Mouse (Mus musculus) cerebellum, adult 2 months (tissue): Measurements from ENCODE around the gene Atxn3. TPM values are rescaled to one million over a fixed set of nuclear protein-coding genes. Genes with fewer than 3 reads are reported as not detected.

Experiments
- DNase-seq, 2 experiments: peaks; one replicate each; pipeline ENCODE4 v3.0.0; 2021
- H3K27ac ChIP-seq: fragments of 200-500 bp; 2 replicates; pipeline ENCODE4 v1.5.1; 2012; ENCODE audit warnings: low read length, control low read depth, inconsistent platforms; ENCODE audit not compliant: insufficient read depth
- H3K27me3 ChIP-seq: fragments of 200-500 bp; 2 replicates; pipeline ENCODE4 v1.6.1; 2012; ENCODE audit warnings: inconsistent platforms, mild to moderate bottlenecking, low read length, moderate library complexity; ENCODE audit not compliant: control insufficient read depth, insufficient read depth
- H3K4me1 ChIP-seq: fragments of 200-500 bp; 2 replicates; pipeline ENCODE4 v1.6.1; 2011; ENCODE audit warnings: low read length; ENCODE audit not compliant: control insufficient read depth, insufficient read depth
- H3K4me3 ChIP-seq: fragments of 200-500 bp; replicated peaks from 2 replicates; pipeline ENCODE3; 2011; ENCODE audit warnings: mild to moderate bottlenecking, low read depth, low read length, control low read depth; ENCODE audit not compliant: insufficient read depth
- CTCF ChIP-seq: fragments of 200-500 bp; IDR thresholded peaks from 2 replicates; pipeline ENCODE4 v1.5.1; 2011; ENCODE audit warnings: low read depth, mild to moderate bottlenecking, control low read depth, low read length, moderate library complexity, borderline replicate concordance; ENCODE audit not compliant: insufficient read depth
- POLR2A ChIP-seq: fragments of 200-500 bp; IDR thresholded peaks from 2 replicates; pipeline ENCODE4 v1.6.1; 2011; ENCODE audit warnings: low read length, control low read depth, borderline replicate concordance; ENCODE audit not compliant: insufficient read depth
- WGBS: fragments of 180-500 bp; shearing (Covaris S2); methylation state at CpG from one replicate; pipeline ENCODE4 v1.1.7; 2018; 5-methylcytosine and 5-hydroxymethylcytosine counted together
- polyA plus RNA-seq: library from polyadenylated mRNA; depleted of rRNA; stranded (reverse); fragments of >200 nt; gene quantifications from 2 replicates; pipeline ENCODE4 v1.2.3, GENCODE M21; 2012; rRNA removed

The Atxn3 gene
- polyA plus RNA-seq = 13.3 TPM in 2 replicates

DNA sequence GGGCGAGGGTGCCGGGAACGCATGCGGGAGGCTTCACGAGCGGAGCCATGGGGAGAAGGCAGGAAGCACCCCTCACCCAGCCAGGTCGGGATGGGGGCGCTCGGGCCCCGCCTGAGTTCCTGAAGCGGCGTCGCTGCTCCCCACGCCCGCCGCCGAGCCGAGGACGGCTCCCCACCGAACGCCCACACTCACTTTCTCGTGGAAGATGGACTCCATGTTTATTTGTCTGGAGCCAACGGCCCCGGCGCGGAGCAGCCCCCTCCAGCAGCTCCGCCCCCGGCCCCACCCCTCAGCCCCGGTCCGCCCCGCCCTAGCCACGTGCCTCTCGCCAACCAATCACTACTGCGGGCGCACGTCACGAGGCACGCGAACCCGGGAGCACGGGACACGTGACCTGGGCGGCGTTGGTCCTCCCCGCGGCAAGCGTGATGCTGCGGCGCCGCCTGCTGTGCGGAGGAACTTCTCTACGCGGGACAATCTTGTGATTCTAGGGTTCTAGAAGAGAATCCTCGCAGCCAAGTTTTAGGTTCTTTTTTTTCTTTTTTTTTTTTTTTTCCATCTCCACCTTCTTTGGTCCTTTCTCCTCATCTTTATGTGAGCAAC is at the start of gene Atxn3:
Gene Atxn3 (minus strand): TSS at position 305 of the 603 bp plus-strand sequence.
- DNase-seq = peak; percentile 96 to 97
- TF ChIP-seq POLR2A (peak; percentile 61), CTCF (peak; percentile 46; the same call in 1 of the 2 replicates)
- under 1% methylated on average over 53 of the region's 54 CpGs for WGBS
- no peaks in the 10 kb centered on the region for H3K27me3 ChIP-seq
- peak within 1 kb of the TSS; percentile 66 for H3K4me3 ChIP-seq
- peak within 1 kb of the TSS; percentile 16; the same call in 1 of the 2 replicates for H3K27ac ChIP-seq
- H3K4me1 ChIP-seq = peaks cover 3% of the 10 kb centered on the region; the same call in 1 of the 2 replicates

DNA sequence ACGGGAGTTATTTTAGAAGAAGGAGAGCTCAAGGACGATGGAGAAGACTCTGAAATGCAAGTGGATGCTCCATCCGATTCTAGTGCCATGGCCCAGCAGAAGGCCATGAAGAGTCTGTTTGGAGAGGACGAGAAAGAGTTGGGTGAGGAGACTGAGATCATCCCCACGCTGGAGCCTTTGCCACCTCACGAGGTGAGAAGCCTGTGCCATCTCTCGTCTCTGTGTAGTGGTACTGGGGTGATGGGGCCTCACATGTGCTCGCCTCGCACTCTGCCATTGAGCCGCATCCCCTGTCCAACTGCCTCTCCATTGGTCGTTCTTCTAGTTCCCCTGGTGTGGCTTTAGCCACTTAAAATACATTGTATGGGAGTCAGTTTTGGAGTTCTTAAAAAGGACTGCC is 42.7 kb upstream of the Atxn3 start:
- no peak for DNase-seq
- no peak for TF ChIP-seq POLR2A
- TF ChIP-seq CTCF = no peak
- Histone ChIP-seq H3K4me3 (no peak overlapping the region), H3K27me3 (no peaks in the 10 kb centered on the region), H3K4me1 (no peaks in the 10 kb centered on the region), H3K27ac (no peak overlapping the region)
- 95% methylated on average over 11 of the region's 11 CpGs for WGBS

DNA sequence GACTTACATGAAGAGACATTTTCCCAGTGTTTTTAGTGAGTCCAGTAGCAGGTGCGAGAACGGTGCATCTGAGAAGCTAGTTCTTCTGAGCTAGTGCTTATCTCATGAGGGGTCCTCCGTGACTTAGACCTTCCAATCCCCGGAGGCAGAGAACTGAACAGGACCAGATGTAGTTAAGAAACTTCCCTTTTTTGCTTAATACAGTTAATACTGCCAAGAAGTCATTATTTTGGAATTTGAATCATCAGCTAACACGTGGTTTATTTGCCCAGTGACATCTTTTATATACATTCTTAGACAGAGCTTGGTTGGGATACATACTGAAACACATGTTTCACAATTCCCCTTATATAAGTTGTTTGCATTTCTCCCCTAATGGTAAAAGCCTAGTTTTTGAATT is 40.9 kb upstream of the Atxn3 start:
- DNase-seq = no peak
- TF ChIP-seq CTCF (no peak), POLR2A (no peak)

GRCm38 (mm10) chr12:101994576-101995467 is 36.8 kb upstream of the Atxn3 start:
- DNase-seq = no peak

More for the DNA sequence above, 40.9 kb upstream of the Atxn3 start:
- H3K27ac ChIP-seq = no peak overlapping the region
- 94% methylated on average over 5 of the region's 5 CpGs for WGBS
- H3K4me3 ChIP-seq = no peak overlapping the region
- H3K4me1 ChIP-seq = no peaks in the 10 kb centered on the region
- H3K27me3 ChIP-seq = no peaks in the 10 kb centered on the region

GRCm38 (mm10) chr12:101987659-101988058 is 29.6 kb upstream of the Atxn3 start:
- no peak for DNase-seq
- 89% methylated on average over 6 of the region's 6 CpGs for WGBS

More at GRCm38 (mm10) chr12:101994576-101995467, 36.8 kb upstream of the Atxn3 start:
- Histone ChIP-seq H3K4me3 (no peak overlapping the region), H3K27ac (no peak overlapping the region), H3K27me3 (no peaks in the 10 kb centered on the region), H3K4me1 (no peaks in the 10 kb centered on the region)
- TF ChIP-seq POLR2A (no peak), CTCF (no peak)
- 96% methylated on average over 8 of the region's 8 CpGs for WGBS

GRCm38 (mm10) chr12:101985110-101985509 is 27.1 kb upstream of the Atxn3 start:
- DNase-seq = no peak
- no peaks in the 10 kb centered on the region for H3K27me3 ChIP-seq
- H3K4me1 ChIP-seq = no peaks in the 10 kb centered on the region
- no peak overlapping the region for H3K27ac ChIP-seq
- no peak overlapping the region for H3K4me3 ChIP-seq
- WGBS = 37% methylated on average over 3 of the region's 3 CpGs
- no peak for TF ChIP-seq POLR2A
- TF ChIP-seq CTCF = no peak

More at GRCm38 (mm10) chr12:101987659-101988058, 29.6 kb upstream of the Atxn3 start:
- Histone ChIP-seq H3K27ac (no peak overlapping the region), H3K4me1 (no peaks in the 10 kb centered on the region), H3K27me3 (no peaks in the 10 kb centered on the region), H3K4me3 (no peak overlapping the region)
- no peak for TF ChIP-seq CTCF

GRCm38 (mm10) chr12:101982977-101983376 is 24.9 kb upstream of the Atxn3 start:
- Histone ChIP-seq H3K4me1 (no peaks in the 10 kb centered on the region), H3K27ac (no peak overlapping the region), H3K4me3 (no peak overlapping the region), H3K27me3 (no peaks in the 10 kb centered on the region)
- WGBS = 96% methylated on average over 9 of the region's 9 CpGs
- TF ChIP-seq POLR2A (no peak), CTCF (no peak)
- DNase-seq = no peak
